Mouse (Mus musculus): ENCODE results near the gene Kit. TPM values are rescaled to one million over a fixed set of nuclear protein-coding genes. Genes with fewer than 3 reads are reported as not detected.

Kit gene
- polyA plus RNA-seq, 1 experiment: 0.07 TPM

DNA sequence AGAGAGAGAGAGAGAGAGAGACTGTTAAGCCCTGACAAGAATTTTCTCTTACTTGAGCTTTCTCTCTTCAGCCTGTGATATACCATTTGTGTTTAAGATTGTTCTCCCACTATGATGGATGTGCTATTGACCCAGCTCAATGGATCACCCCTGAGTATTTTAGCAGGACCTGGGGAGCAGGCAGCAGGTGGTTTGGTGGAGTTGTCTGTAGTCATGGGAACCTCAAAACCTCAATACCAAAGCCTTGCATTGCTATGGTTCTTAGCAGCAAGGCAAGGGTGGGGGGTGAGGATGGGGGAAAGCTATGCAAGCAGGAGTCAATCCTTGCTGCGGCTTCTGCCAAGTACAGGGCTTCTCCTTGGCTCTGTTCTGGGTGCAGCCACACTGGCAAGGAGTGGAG is 48.8 kb downstream of the Kit start:
- Histone ChIP-seq H3K4me1 (ENCODE audit: control insufficient read depth) (peaks cover 17% of the 10 kb centered on the region), H3K4me3 (replicated peaks) (no peak overlapping the region), H3K27me3 (ENCODE audit: control insufficient read depth) (no peaks in the 10 kb centered on the region), H3K36me3 (ENCODE audit: control insufficient read depth) (no peaks in the 10 kb centered on the region; the same call in 1 of the 2 replicates), H3K9me3 (ENCODE audit: control insufficient read depth, low read length) (no peaks in the 10 kb centered on the region)
- TF ChIP-seq TAL1 (IDR thresholded peaks at IDR 0.05; ENCODE audit: low read length) (no peak), GATA1 (IDR thresholded peaks at IDR 0.05; ENCODE audit: low read length) (no peak)

DNA sequence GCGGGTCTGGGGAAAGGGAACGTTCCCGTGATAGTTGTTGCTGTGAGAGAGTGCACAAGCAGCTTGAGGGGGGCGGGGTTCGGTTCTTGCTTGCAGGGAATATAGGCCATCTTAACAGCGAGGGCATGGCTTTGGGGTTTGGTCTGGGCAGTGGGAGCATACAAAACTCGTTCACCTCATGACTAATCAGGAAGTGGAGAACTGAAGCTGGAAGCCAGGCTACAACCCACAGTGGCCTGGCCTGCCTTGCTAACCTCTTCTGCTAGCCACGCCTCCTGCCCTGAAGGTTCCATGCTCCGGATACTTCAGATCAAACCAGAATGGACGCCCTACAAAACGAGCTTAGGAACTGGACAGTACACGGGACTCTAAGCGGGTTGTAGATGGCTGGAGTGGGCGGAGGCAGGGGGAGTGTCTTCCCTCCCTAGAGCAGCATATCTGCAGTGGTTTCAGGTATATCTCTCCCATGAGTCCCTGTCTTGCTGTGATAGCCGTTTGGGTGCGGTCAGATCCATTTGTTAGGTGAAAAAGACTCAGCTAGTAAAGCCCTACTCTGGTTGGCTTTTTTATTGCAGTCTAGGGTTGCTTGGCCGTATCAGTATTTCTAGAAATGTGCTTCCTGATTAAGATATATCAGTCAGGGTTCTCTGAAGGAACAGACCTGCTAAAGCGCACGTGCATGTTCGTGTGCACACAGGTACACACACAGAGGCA is 49.4 kb downstream of the Kit start:
- peaks cover 17% of the 10 kb centered on the region for H3K4me1 ChIP-seq (ENCODE audit: control insufficient read depth)
- no peaks in the 10 kb centered on the region; the same call in 1 of the 2 replicates for H3K36me3 ChIP-seq (ENCODE audit: control insufficient read depth)
- no peaks in the 10 kb centered on the region for H3K27me3 ChIP-seq (ENCODE audit: control insufficient read depth)
- peak overlapping the region; percentile 28 for H3K4me3 ChIP-seq (replicated peaks)
- TF ChIP-seq GATA1 (IDR thresholded peaks at IDR 0.05; ENCODE audit: low read length) (no peak), TAL1 (IDR thresholded peaks at IDR 0.05; ENCODE audit: low read length) (no peak)
- H3K9me3 ChIP-seq (ENCODE audit: control insufficient read depth, low read length): no peaks in the 10 kb centered on the region

DNA sequence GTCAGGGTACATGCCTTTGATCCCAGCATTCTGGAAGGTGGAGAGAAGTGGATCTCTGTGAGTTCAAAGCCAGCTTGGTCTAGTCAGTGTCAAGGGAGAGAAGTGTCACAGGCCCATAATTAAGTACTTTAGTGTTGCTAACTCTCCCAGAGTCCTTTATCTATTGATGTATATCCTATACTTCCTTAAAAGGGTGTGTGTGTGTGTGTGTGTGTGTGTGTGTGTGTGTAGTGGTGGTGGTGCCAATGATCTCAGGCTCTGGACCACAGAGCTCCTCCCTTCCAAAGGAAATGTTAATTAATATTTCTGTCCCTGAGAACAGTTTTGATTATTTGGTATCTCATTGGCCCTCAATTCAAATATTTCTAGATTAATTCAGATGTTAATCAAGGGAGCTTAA is 50.3 kb downstream of the Kit start:
- no peak overlapping the region for H3K4me3 ChIP-seq (replicated peaks)
- H3K36me3 ChIP-seq (ENCODE audit: control insufficient read depth): no peaks in the 10 kb centered on the region; the same call in 1 of the 2 replicates
- no peak for TF ChIP-seq GATA1 (IDR thresholded peaks at IDR 0.05; ENCODE audit: low read length)
- TF ChIP-seq TAL1 (IDR thresholded peaks at IDR 0.05; ENCODE audit: low read length): no peak

DNA sequence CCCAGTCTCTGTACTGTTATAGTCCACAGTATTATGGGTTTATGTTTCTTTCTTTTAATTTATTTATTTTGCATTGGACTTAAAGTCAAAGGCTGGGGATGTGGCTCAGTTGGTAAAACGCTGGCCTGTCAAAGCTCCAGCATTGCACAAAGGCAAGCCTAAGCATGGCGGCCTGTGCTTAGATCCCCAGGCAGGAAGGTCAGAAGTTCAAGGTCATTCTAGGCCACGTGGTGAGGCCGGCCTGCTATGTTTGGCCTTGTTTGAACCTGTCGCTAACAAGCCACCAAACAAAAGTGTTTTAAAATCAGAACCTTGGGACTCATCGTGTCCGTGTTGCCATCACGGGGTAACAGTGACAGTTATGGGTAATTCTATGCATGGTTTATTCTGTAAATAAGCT is 51.6 kb downstream of the Kit start:
- H3K9me3 ChIP-seq (ENCODE audit: control insufficient read depth, low read length): no peaks in the 10 kb centered on the region
- no peaks in the 10 kb centered on the region for H3K27me3 ChIP-seq (ENCODE audit: control insufficient read depth)
- H3K4me1 ChIP-seq (ENCODE audit: control insufficient read depth): peaks cover 17% of the 10 kb centered on the region
- TF ChIP-seq TAL1 (IDR thresholded peaks at IDR 0.05; ENCODE audit: low read length): no peak
- no peak for TF ChIP-seq GATA1 (IDR thresholded peaks at IDR 0.05; ENCODE audit: low read length)
- H3K36me3 ChIP-seq (ENCODE audit: control insufficient read depth): no peaks in the 10 kb centered on the region
- no peak overlapping the region for H3K4me3 ChIP-seq (replicated peaks)

More for the DNA sequence above, 50.3 kb downstream of the Kit start:
- Histone ChIP-seq H3K27me3 (ENCODE audit: control insufficient read depth) (no peaks in the 10 kb centered on the region), H3K4me1 (ENCODE audit: control insufficient read depth) (peaks cover 17% of the 10 kb centered on the region), H3K9me3 (ENCODE audit: control insufficient read depth, low read length) (no peaks in the 10 kb centered on the region)

DNA sequence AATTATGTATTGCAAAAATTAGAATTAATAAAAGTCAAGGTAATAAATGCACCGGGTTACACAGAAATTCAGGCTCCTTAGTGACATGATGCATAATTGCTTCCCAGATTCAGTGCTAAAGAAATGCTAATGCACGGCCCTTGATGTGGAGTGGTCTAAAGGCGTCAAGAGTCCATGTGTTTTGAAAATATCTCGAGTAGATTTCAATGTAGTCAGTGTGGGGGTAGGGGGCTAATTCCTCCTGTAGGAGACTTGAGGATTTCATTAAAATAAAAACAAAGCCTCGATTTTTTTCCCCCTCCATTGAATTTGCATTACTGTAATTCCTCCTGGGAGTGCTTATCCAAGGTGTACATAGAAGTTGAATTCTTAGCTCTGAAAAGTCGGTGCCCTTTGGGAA is 52.0 kb downstream of the Kit start:
- H3K36me3 ChIP-seq (ENCODE audit: control insufficient read depth): no peaks in the 10 kb centered on the region
- TF ChIP-seq GATA1 (IDR thresholded peaks at IDR 0.05; ENCODE audit: low read length): no peak
- TF ChIP-seq TAL1 (IDR thresholded peaks at IDR 0.05; ENCODE audit: low read length): no peak
- no peak overlapping the region for H3K4me3 ChIP-seq (replicated peaks)
- peaks cover 17% of the 10 kb centered on the region for H3K4me1 ChIP-seq (ENCODE audit: control insufficient read depth)
- H3K27me3 ChIP-seq (ENCODE audit: control insufficient read depth): no peaks in the 10 kb centered on the region
- no peaks in the 10 kb centered on the region for H3K9me3 ChIP-seq (ENCODE audit: control insufficient read depth, low read length)

DNA sequence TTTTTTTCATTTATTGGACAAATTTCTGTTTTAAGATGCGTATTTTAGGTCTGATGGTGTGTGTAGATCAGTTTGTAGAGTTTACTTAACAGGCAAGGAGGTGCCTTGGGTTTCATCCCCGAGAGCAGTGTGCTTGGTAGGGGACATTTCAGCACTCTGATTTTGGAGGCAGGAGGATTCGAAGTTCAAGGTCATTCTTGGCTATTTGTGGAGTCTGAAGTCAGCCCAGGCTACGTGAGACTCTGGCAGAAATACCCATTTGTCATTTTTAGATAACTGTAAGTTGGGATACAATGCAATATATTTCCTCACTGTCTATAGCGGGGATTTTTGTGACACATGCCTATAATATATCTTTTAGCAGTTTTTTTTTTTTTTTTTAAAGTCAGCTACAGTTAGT is 57.5 kb downstream of the Kit start:
- TF ChIP-seq TAL1 (IDR thresholded peaks at IDR 0.05; ENCODE audit: low read length) (no peak), GATA1 (IDR thresholded peaks at IDR 0.05; ENCODE audit: low read length) (no peak)
- Histone ChIP-seq H3K4me3 (replicated peaks) (no peak overlapping the region), H3K27me3 (ENCODE audit: control insufficient read depth) (no peaks in the 10 kb centered on the region), H3K9me3 (ENCODE audit: control insufficient read depth, low read length) (no peaks in the 10 kb centered on the region), H3K4me1 (ENCODE audit: control insufficient read depth) (peaks cover 6% of the 10 kb centered on the region), H3K36me3 (ENCODE audit: control insufficient read depth) (no peaks in the 10 kb centered on the region)

DNA sequence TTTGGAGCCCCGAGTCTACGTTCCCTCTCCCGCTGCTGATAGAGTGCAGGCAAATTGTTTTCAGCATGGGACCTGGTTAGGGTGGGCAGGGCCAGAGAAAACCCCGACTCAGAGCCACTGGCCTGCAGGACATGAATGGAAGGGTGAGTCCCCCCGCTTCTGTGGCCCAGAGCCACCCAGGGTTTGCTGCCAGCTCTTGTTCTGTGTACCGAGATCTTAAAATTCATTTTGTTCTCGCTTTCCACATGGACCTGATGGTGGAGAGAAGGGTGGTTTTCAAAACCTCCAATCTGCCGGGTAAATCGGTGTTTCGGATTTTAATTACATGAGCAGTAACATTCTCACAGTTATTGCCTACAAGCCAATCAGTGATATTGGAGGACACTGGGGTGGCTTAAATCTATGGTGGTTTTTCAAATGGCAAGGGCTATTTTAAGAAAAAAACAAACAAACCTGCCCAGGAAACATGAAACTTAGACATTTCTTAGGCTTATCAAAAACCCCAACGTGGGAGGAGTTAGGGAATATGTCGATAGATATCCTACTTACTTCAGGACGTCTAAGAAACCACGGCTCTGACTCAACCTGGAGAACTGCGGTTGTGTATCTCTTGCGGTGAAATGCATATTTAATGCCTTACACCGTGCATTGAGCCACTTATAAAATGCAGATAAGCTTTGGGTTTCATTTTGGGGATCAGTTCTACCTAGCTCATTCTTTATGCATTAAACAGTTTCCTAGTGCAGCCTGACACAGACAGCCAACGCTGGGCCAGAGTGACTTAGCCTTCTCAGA is 58.3 kb downstream of the Kit start:
- H3K4me1 ChIP-seq (ENCODE audit: control insufficient read depth): peaks cover 6% of the 10 kb centered on the region
- TF ChIP-seq GATA1 (IDR thresholded peaks at IDR 0.05; ENCODE audit: low read length) (no peak), TAL1 (IDR thresholded peaks at IDR 0.05; ENCODE audit: low read length) (no peak)

DNA sequence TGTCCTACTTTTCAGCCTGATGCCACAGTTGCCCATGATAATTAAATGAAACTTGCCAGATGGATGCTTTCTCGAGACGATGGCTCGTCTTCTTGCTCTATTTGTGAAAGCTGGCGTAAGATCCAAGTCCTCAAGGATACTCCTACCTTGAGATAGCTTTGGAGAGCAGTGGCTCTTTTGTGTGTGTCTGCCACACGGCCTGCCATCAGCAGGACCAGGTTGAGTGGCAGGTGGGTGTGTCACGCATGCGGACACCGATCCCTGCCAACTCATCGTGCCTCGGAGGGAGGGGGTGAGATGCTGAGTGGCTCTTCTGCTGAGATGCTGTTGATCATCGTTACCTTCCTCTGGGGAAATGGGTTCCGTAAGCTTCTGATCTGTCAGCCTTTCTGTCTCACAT is 60.7 kb downstream of the Kit start:
- no peaks in the 10 kb centered on the region for H3K27me3 ChIP-seq (ENCODE audit: control insufficient read depth)
- H3K4me1 ChIP-seq (ENCODE audit: control insufficient read depth): peaks cover 6% of the 10 kb centered on the region
- H3K36me3 ChIP-seq (ENCODE audit: control insufficient read depth): no peaks in the 10 kb centered on the region; the same call in 1 of the 2 replicates
- no peaks in the 10 kb centered on the region for H3K9me3 ChIP-seq (ENCODE audit: control insufficient read depth, low read length)
- no peak overlapping the region for H3K4me3 ChIP-seq (replicated peaks)
- TF ChIP-seq TAL1 (IDR thresholded peaks at IDR 0.05; ENCODE audit: low read length): no peak
- TF ChIP-seq GATA1 (IDR thresholded peaks at IDR 0.05; ENCODE audit: low read length): no peak

More for the DNA sequence above, 58.3 kb downstream of the Kit start:
- no peaks in the 10 kb centered on the region for H3K9me3 ChIP-seq (ENCODE audit: control insufficient read depth, low read length)
- H3K4me3 ChIP-seq (replicated peaks): no peak overlapping the region
- no peaks in the 10 kb centered on the region for H3K27me3 ChIP-seq (ENCODE audit: control insufficient read depth)
- H3K36me3 ChIP-seq (ENCODE audit: control insufficient read depth): no peaks in the 10 kb centered on the region

DNA sequence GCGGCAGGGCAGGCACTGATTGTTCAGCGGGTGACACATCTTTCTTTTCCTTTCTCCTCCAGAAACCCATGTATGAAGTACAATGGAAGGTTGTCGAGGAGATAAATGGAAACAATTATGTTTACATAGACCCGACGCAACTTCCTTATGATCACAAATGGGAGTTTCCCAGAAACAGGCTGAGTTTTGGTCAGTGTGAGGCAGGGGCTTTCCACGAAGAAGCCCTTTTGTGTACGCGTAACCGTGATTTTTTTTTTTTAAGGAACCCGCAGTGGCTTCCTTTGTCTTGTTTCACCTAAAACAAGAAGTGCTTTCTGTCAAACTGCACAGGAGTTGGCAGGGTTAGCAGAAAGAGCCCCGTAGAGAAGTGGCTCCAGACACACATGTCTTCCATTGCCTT is 65.9 kb downstream of the Kit start:
- H3K36me3 ChIP-seq (ENCODE audit: control insufficient read depth): no peaks in the 10 kb centered on the region; the same call in 1 of the 2 replicates
- no peaks in the 10 kb centered on the region for H3K4me1 ChIP-seq (ENCODE audit: control insufficient read depth)
- TF ChIP-seq TAL1 (IDR thresholded peaks at IDR 0.05; ENCODE audit: low read length): no peak
- no peak for TF ChIP-seq GATA1 (IDR thresholded peaks at IDR 0.05; ENCODE audit: low read length)
- H3K9me3 ChIP-seq (ENCODE audit: control insufficient read depth, low read length): no peaks in the 10 kb centered on the region
- no peaks in the 10 kb centered on the region for H3K27me3 ChIP-seq (ENCODE audit: control insufficient read depth)
- no peak overlapping the region for H3K4me3 ChIP-seq (replicated peaks)
